Mouse (Mus musculus) lung, postnatal 25 days (tissue): Measurements from ENCODE around the gene Olfr395.
"Not testable (repeated sequence)": the region's sequence is repeated elsewhere in the genome, so short reads cannot be mapped to it uniquely, and the experiment has no call there.

ENCODE experiments used
- DNase-seq: peaks from one replicate; pipeline ENCODE4 v3.0.0; 2022; ENCODE audit warnings: low spot score

The Olfr395 gene

GRCm38 (mm10) chr11:73909199-73909598 is at the start of gene Olfr395:
Olfr395 (minus strand) TSS chr11:73909299.
- DNase-seq: not testable (repeated sequence)

- no peak for DNase-seq
These were observed 27.3 kb upstream of the Olfr395 start, which contains the start of gene Olfr23 for GRCm38 (mm10) chr11:73936377-73936776. Olfr23 (plus strand) TSS chr11:73936677.

- DNase-seq: no peak
These were observed 18.4 kb downstream of the Olfr395 start, which contains the start of gene Olfr394 for GRCm38 (mm10) chr11:73890671-73891070. Olfr394 (minus strand) TSS chr11:73890771.
